Mouse (Mus musculus) cerebral cortex, adult 2 months (tissue): Measurements from ENCODE around the gene Atxn7l1.

ENCODE experiments used
- WGBS: fragments of 180-500 bp; shearing (Covaris S2); methylation state at CpG from one replicate; pipeline ENCODE4 v1.1.7; 2018; 5-methylcytosine and 5-hydroxymethylcytosine counted together

The Atxn7l1 gene

DNA sequence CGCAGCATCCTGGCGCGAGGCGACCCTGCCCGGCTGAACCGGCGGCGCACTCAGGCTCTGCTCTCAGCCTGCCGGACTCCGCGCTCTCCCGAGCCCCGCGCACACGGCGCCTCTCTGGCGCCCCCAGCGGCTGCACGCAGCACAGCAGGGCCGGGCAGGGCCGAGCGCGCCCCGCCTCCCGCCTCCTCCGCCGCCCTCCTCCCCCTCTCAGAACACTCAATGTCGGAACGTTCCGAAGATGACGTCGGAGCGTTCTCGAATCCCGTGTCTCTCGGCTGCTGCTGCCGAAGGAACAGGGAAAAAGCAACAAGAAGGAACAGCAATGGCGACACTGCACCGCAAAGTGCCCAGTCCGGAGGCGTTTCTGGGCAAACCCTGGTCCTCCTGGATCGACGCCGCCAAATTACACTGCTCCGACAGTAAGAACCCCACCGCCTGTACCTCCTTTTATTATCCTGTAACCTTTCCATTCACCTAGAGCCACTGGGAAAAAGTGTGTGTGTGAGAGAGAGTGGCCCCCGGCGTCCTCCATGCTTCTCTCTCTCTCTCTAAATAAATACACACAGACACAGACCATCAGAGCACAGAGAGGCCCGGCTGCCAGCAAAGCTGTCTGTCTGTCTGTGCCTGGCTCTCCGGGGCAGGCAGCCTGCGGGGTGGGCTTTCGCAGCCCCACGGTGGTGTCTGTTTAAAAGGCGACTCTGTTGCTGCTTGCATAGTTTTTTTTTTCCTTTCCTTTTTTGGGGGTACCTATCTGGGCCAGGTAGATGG lies at the start of gene Atxn7l1:
Gene Atxn7l1 (plus strand): TSS at position 197 of the 771 bp plus-strand sequence.
- under 1% methylated on average over 39 of the region's 54 CpGs for WGBS

- 60% methylated on average over 8 of the region's 8 CpGs for WGBS
These were observed 45.9 kb upstream of the Atxn7l1 start for GRCm38 (mm10) chr12:33101627-33102026.

DNA sequence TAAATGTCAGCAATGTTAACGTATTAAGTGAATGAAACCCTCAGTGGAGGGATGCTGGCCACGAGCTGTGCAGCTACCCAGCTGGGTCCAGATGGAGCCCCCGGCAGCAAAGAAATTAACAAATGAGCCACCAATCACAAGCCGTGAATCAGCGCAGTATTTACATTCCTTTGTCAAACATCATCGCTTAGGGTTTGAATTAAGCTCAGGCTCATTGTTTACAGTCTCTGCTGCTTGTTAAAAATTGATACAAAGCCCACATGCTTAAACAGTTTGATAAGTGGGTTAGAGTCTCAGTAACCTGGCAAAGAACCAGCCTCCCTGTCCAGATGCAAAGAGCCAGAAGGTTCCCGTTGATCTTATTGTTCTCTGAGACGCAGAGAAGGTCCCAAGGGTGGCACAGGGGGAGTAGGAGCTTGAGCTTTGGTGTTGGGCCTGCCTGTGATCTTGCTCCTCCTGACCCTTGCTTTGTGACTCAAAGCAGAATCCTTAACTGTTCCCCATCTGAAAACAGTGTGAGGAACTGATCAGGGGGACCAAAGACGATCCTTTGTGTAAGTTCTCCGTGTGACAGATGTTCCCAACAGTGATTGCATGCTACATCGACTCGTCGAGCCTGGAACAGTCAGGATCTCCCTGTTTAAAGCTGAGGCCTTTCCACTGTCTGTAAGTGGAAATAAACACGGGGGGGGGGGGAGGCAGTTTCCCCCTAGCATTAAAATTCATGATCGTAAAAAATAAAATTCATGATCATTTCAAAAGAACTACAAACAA lies 45.0 kb upstream of the Atxn7l1 start:
- 62% methylated on average over 15 of the region's 15 CpGs for WGBS

DNA sequence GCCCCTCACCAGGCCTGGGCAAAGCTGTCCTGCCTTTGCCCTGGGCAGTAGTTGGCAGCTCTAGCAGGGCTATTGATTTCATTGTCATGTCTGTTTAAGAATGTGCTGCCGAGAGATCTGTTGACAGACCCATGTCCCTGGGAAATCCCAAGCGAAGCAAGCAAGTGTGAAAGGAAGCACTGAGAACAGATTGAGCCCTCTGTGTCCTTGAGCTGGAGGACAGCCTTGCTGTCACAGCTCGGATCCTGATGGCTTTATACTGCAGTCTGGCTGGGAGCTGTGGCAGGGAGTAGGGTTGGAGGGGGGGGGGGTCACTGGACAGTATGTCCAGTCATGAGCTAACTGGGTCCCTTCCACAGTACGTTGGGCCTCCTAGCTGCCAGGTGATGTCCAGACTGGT lies 41.8 kb upstream of the Atxn7l1 start:
- WGBS: 65% methylated on average over 4 of the region's 4 CpGs

GRCm38 (mm10) chr12:33106438-33107167 lies 40.9 kb upstream of the Atxn7l1 start:
- 74% methylated on average over 10 of the region's 10 CpGs for WGBS

- 25% methylated on average over 14 of the region's 14 CpGs for WGBS
These were observed 36.5 kb upstream of the Atxn7l1 start for GRCm38 (mm10) chr12:33110894-33111471.

GRCm38 (mm10) chr12:33118624-33119301 lies 28.7 kb upstream of the Atxn7l1 start:
- WGBS: 67% methylated on average over 15 of the region's 15 CpGs

- WGBS: 65% methylated on average over 9 of the region's 9 CpGs
These were observed 21.8 kb upstream of the Atxn7l1 start for GRCm38 (mm10) chr12:33125594-33126227.

- WGBS: 76% methylated on average over 2 of the region's 2 CpGs
These were observed 19.4 kb upstream of the Atxn7l1 start for GRCm38 (mm10) chr12:33128121-33128520.

GRCm38 (mm10) chr12:33128702-33129101 lies 18.8 kb upstream of the Atxn7l1 start:
- 38% methylated on average over 7 of the region's 7 CpGs for WGBS

DNA sequence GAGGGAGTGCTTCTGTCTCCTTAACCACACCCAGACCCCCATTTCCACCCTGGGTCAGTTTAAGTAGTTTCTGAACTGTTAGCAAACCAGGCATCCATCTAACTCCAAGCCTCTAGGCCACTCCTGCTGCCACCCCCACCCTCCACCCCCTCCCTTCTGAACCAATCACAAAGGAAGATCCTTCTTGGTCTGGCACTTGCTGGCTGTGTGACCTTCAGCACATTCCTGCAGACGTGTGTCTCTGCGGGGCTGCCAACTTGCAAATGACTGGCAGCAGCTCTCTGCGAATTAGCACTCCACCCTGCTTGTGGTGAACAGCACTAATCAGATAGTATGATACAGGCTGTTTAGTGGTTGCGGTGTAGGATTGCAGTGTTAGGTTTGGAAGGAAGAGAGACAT lies 18.1 kb upstream of the Atxn7l1 start:
- WGBS: 26% methylated on average over 4 of the region's 4 CpGs

DNA sequence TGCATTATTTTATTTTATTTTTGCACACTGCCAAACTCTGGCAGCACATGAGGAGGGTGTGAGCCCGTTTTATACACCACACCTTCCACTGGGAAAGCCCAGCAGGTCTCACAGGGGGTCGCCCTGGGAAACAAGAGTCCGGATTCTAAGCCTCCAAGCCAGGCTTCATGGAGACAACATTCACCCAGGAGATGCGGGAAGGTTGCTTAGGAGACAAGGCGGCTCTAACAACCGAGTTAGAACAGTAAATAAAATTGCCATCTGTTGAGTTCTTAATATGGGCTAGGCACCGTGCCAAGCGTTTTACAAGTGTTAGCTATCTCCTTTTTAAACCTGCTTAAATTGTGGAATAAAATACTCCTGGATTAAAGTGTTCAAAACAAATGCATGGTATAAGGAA lies 17.1 kb upstream of the Atxn7l1 start:
- 37% methylated on average over 8 of the region's 8 CpGs for WGBS

GRCm38 (mm10) chr12:33131796-33132195 lies 15.7 kb upstream of the Atxn7l1 start:
- WGBS: 63% methylated on average over 7 of the region's 7 CpGs

GRCm38 (mm10) chr12:33137857-33138256 lies 9.6 kb upstream of the Atxn7l1 start:
- 92% methylated on average over 1 of the region's 1 CpGs for WGBS

DNA sequence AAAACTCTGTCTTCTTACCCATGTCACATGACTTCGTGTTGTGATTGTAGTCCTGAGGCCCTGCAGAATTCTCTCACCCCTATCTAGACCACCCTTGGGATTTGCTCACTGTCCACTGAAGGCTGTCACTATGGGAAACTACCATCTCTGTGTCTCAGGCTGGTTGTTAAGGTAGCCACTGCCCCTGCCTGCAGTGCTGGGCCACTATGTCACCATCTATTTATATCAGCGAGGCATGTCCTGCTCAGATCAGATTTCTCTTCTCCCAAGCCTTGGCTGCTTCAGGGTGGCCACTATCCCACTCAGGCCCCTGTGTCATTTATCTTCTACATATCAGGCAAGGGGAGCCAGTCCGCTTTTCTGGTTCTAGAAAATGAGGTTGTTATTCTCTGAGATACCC lies 8.4 kb upstream of the Atxn7l1 start:
- WGBS: 90% methylated on average over 3 of the region's 3 CpGs

- 59% methylated on average over 8 of the region's 8 CpGs for WGBS
These were observed 3.0 kb upstream of the Atxn7l1 start for GRCm38 (mm10) chr12:33144456-33144855.

GRCm38 (mm10) chr12:33146622-33147433 lies 665 bp upstream of the Atxn7l1 start:
- 6% methylated on average over 29 of the region's 29 CpGs for WGBS

DNA sequence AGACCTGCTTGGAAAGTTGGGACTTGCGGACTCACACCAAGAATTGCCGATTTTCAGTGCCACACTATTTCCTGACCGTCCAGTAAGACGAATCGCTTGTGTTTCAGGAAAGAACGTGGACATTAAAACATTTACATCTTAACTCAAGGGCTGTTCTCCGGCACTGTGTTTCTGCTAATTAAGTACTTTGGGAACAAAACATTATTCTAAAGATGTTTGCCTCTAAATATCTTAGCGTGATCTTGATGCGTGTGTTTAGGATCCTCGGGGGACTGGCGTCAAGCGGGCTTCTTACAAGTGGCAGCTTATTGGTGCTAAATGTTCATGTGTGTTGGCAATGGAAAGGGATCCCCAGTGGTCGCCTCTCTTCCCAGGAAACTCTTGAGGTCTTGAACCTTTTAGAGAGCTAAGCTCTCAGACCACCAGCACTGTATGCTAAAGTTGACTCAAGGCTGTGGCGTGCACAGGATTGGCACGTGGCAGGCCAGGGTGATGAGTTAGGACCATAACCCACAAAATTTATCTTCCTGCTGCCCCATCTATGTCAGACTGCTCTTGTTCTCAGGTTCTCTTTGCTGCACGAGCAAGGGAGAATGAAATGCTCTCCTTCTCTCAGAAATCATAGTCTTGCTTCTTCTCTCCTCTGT lies 2.2 kb downstream of the Atxn7l1 start:
- 95% methylated on average over 16 of the region's 16 CpGs for WGBS

GRCm38 (mm10) chr12:33153131-33153530 lies 5.6 kb downstream of the Atxn7l1 start:
- 89% methylated on average over 7 of the region's 7 CpGs for WGBS

DNA sequence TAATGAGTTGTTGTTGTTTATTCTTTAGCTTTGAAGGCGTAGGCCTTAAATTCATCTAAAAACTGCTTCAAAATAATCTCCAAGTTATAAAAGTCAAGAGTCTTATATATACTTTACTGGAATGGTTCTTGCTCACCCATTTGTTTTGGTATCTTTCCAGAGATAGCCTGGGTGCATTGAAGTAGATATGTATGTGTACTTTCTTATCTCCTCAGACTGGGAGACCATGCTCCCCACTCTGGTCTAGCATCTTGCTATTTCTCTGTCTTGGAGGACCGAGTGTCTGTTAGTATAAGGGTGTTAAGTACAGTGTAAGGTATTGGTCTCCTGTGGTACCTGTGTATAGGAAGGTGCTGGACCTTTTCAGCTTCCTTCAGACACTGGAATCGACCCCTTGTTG lies 6.4 kb downstream of the Atxn7l1 start:
- 91% methylated on average over 3 of the region's 3 CpGs for WGBS
